Mouse (Mus musculus) heart, embryonic 13.5 days (tissue): ENCODE measurements around the gene Ptgdr2. TPM values are rescaled to one million over a fixed set of nuclear protein-coding genes. Genes with fewer than 3 reads are reported as not detected.

Source experiments
- ATAC-seq: fragments of 200-750 bp; cut with Nextera tagmentation; 2 replicates; pipeline ENCODE4 v1.8.0; 2017; ENCODE audit warnings: moderate TSS enrichment; ENCODE audit not compliant: insufficient number of reproducible peaks, low FRiP score, low TSS enrichment; ENCODE audit errors: extremely low read depth
- H3K27ac ChIP-seq: fragments of 300-500 bp; sonication (generic); replicated peaks from 2 replicates; pipeline ENCODE4 v1.5.1; 2015; ENCODE audit warnings: moderate library complexity, mild to moderate bottlenecking, inconsistent platforms
- H3K27me3 ChIP-seq: fragments of 300-500 bp; sonication (generic); replicated peaks from 2 replicates; pipeline ENCODE4 v1.6.1; 2015; ENCODE audit warnings: mild to moderate bottlenecking, inconsistent platforms
- H3K36me3 ChIP-seq: fragments of 300-500 bp; sonication (generic); 2 replicates; pipeline ENCODE4 v1.6.1; 2015; ENCODE audit warnings: mild to moderate bottlenecking, inconsistent platforms
- H3K4me1 ChIP-seq: fragments of 300-500 bp; sonication (generic); 2 replicates; pipeline ENCODE4 v1.6.1; 2015; ENCODE audit warnings: inconsistent platforms
- H3K4me2 ChIP-seq: fragments of 300-500 bp; sonication (generic); 2 replicates; pipeline ENCODE4 v1.6.1; 2015; ENCODE audit warnings: inconsistent platforms, mild to moderate bottlenecking, moderate library complexity
- H3K4me3 ChIP-seq: fragments of 300-500 bp; sonication (generic); 2 replicates; pipeline ENCODE4 v1.5.1; 2015; ENCODE audit warnings: moderate library complexity, mild to moderate bottlenecking, inconsistent platforms
- H3K9ac ChIP-seq: fragments of 300-500 bp; sonication (generic); 2 replicates; pipeline ENCODE4 v1.6.1; 2015; ENCODE audit warnings: inconsistent platforms, mild to moderate bottlenecking, moderate library complexity
- H3K9me3 ChIP-seq: fragments of 300-500 bp; sonication (generic); 2 replicates; pipeline ENCODE4 v1.6.1; 2016; ENCODE audit warnings: inconsistent platforms
- WGBS: fragments of 180-500 bp; shearing (Covaris S2); methylation state at CpG from one replicate; pipeline ENCODE4 v1.1.7; 2015; ENCODE audit warnings: mixed read lengths; 5-methylcytosine and 5-hydroxymethylcytosine counted together
- polyA plus RNA-seq: library from polyadenylated mRNA; unstranded; fragments of >200 nt; fragmentation: Nextera tagmentation; extraction: Ambion mirVana; gene quantifications from 2 replicates; pipeline ENCODE4 v1.2.1, GENCODE M21; 2015

The Ptgdr2 gene
- polyA plus RNA-seq, 1 experiment from 2014 or later: 0.11 TPM

DNA sequence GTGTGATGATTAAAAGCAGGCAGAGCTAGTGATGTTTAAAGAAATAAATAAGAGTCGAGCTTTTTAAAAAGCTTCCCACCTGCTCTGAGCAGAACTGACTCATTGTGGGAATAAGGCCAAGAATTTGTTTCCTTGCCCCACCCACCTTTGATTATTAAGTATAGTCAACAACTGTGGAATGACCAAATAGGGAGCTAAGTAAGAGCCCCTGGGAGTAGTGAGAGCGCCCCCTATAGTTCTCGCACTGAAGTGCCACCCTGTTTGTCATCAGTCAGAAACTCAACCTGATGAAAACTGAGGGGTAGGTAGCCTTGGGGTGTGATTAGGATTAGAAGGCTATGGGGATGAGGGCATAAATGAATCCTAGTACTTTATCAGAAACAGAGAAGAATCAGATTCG is 39.4 kb downstream of the Ptgdr2 start:
- no peak for ATAC-seq
- Histone ChIP-seq H3K36me3 (no peaks in the 10 kb centered on the region), H3K4me2 (no peak overlapping the region), H3K27me3 (peaks cover 8% of the 10 kb centered on the region; the same call in 1 of the 2 replicates), H3K27ac (no peak overlapping the region), H3K9me3 (peaks cover 6% of the 10 kb centered on the region; the same call in 1 of the 2 replicates), H3K9ac (no peak overlapping the region), H3K4me3 (no peak overlapping the region), H3K4me1 (peaks cover 19% of the 10 kb centered on the region)
- 43% methylated on average over 4 of the region's 4 CpGs for WGBS

DNA sequence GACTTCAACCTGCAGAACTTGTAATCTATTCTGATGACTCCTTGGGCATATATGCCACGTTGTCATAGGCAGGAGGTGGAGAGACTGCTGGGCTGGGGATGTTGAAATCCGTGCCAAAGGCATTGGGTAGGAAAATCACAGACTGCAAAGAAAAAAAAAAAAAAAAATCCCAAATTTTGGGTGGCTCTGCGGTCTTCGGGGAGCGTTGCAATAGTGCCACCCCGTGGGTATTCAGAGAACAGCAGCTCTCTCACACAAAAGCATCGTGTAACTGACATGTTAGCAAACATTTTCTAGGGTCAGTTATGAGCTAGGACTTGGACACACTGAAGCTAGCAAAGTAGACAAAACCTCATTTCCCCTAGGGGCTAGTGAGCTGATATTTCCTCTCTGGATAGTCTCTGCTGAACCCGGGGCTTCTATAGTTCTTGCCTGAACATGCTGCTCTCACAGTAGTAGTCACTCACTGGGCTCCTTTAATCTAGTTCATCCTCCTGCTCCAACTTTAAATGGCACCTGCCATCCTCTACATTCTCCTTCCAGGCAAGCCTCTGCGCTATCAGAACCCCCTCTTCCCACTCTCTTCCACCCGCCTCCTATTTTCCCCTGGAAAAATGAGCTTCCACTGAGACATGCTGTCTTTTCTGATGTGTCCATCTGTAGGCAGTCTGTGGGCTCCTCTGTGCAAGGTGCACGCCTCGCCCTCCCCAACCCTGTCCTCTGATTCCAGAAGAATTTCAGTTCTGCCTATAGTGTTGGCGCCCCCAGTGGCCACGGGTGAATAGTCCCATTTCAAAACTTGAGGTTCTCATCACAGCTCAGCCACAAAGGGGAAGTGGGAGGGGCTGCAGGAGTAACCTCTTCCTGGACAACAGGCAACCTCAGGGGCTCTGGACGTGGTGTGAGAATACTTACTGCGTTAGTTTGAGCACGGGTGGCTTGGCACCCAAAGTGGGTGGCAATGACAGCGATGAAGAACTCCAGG is 42.5 kb downstream of the Ptgdr2 start:
- Histone ChIP-seq H3K9me3 (no peaks in the 10 kb centered on the region), H3K27ac (no peak overlapping the region), H3K4me1 (peaks cover 9% of the 10 kb centered on the region), H3K9ac (no peak overlapping the region), H3K4me3 (no peak overlapping the region), H3K27me3 (peaks cover 8% of the 10 kb centered on the region; the same call in 1 of the 2 replicates), H3K36me3 (no peaks in the 10 kb centered on the region), H3K4me2 (peak overlapping the region; percentile 44)
- ATAC-seq: no peak
- WGBS: 10% methylated on average over 18 of the region's 18 CpGs

DNA sequence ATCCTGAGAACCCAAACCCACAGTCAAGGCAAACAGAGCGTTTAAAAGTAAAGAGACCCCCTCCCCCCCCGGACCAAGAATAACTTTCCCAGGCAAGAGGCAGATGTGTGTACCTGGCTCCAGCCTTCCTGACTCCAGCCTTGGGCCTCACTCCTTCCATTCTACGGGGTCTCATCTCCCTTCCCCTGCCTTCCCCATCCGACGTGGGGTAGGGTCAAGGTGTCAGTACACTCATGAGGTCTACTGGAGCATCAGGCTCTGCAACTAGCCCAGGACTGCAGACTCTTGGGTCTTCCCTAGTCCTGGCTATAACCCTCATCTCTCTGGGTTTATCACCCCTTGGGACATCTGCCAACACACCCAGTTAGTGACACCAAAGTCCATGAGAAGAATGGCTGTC is 43.2 kb downstream of the Ptgdr2 start:
- Histone ChIP-seq H3K27me3 (peaks cover 8% of the 10 kb centered on the region; the same call in 1 of the 2 replicates), H3K36me3 (no peaks in the 10 kb centered on the region), H3K9me3 (no peaks in the 10 kb centered on the region), H3K4me1 (peaks cover 7% of the 10 kb centered on the region), H3K4me3 (no peak overlapping the region), H3K9ac (no peak overlapping the region), H3K27ac (no peak overlapping the region), H3K4me2 (0 out of 2 replicates have a peak overlapping the region, but pooled peaks have one; percentile 44)
- no peak for ATAC-seq
- WGBS: 77% methylated on average over 5 of the region's 5 CpGs

DNA sequence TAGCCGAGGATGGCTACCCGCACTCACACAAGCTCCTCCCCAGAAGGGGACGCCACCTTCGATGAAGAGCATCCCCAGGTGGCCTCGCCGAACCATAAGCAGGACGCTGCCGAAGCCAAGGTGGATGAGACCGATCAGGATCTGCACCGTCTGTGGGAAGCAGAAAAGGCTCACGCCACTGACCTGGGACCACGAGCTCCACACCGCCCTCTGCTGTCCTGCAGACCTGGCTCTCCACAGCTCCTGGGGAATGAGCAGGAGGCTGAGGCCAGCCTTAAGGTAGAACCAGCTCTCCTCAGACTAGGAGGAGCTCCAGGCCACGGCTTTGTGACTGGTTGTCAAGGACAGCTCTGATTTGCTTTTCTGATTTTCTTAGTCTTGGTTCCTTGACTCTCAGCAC is 46.2 kb downstream of the Ptgdr2 start:
- WGBS: 24% methylated on average over 14 of the region's 14 CpGs
- no peak overlapping the region for H3K4me3 ChIP-seq

DNA sequence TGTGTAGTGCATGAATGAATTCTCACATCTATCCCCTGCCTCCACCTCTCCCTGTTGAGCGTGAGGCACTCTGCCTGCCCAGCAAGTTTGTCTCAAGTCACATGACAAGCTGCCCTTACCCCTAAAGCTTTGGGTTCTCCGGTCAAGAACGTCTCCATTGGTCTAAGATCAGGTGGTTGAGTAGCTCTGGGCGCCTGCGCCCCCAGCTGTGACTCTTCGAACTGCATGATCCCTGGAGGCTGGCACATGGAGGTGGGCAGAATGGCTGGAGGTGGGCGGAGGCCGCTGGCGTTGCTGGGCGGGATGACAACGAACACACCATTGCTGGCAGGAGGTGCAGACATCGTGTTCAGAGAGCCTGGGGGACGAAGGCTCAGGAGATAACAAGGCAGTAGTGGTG is 47.6 kb downstream of the Ptgdr2 start:
- H3K27ac ChIP-seq: no peak overlapping the region
- no peaks in the 10 kb centered on the region for H3K9me3 ChIP-seq
- H3K27me3 ChIP-seq: no peaks in the 10 kb centered on the region
- no peak overlapping the region for H3K9ac ChIP-seq
- H3K36me3 ChIP-seq: no peaks in the 10 kb centered on the region
- WGBS: 72% methylated on average over 13 of the region's 13 CpGs
- H3K4me3 ChIP-seq: no peak overlapping the region
- H3K4me2 ChIP-seq: no peak overlapping the region
- peaks cover 4% of the 10 kb centered on the region for H3K4me1 ChIP-seq
- no peak for ATAC-seq

More for the DNA sequence above, 46.2 kb downstream of the Ptgdr2 start:
- Histone ChIP-seq H3K27me3 (peaks cover 4% of the 10 kb centered on the region; the same call in 1 of the 2 replicates), H3K36me3 (no peaks in the 10 kb centered on the region), H3K9me3 (no peaks in the 10 kb centered on the region), H3K4me2 (peak overlapping the region; percentile 47), H3K27ac (no peak overlapping the region), H3K9ac (no peak overlapping the region), H3K4me1 (peaks cover 7% of the 10 kb centered on the region)
- ATAC-seq: no peak

DNA sequence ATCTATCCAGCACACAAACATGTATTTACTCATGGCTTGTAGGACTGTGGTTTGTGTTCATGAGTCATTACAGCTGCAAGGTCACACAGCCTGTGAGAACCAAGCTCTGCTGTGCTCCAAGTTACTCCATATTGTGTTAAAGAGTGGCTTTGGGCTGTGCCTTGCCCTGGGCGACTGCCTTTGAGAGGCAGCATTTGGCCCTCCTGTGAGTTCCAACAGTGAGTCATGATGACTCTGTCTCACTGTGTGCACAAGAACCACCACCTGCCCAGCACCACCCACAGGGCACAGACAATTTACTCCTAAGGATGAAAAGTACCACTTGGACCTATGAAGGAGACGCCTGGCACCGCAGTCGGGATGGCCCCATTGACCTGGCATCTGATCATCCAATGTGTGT is 48.9 kb downstream of the Ptgdr2 start:
- no peaks in the 10 kb centered on the region for H3K9me3 ChIP-seq
- 80% methylated on average over 4 of the region's 4 CpGs for WGBS
- H3K27me3 ChIP-seq: no peaks in the 10 kb centered on the region
- peaks cover 7% of the 10 kb centered on the region for H3K4me1 ChIP-seq
- H3K27ac ChIP-seq: no peak overlapping the region
- H3K4me3 ChIP-seq: no peak overlapping the region
- no peak overlapping the region for H3K4me2 ChIP-seq
- H3K36me3 ChIP-seq: no peaks in the 10 kb centered on the region
- ATAC-seq: no peak
- no peak overlapping the region for H3K9ac ChIP-seq

DNA sequence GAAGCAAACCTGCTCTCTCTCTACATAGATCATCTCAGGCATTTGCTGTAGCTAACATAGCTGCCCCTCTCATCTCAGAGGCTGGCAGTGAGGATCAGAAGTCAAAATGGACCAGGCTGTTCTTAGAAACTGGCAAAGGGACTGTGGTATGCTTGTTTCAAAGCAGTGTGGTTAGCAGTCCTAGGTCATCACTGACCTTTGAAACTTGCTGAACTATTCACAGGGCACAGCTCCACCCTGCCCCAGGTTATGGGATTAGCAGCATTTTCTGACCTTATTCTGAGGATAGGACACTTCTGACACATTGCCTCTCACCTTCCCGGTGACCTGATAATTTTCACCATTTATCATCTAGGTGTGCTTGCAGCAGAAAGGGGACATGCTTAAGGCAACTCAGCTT is 51.6 kb downstream of the Ptgdr2 start:
- H3K4me3 ChIP-seq: no peak overlapping the region
- WGBS: 75% methylated on average over 1 of the region's 1 CpGs
- H3K4me2 ChIP-seq: no peak overlapping the region

DNA sequence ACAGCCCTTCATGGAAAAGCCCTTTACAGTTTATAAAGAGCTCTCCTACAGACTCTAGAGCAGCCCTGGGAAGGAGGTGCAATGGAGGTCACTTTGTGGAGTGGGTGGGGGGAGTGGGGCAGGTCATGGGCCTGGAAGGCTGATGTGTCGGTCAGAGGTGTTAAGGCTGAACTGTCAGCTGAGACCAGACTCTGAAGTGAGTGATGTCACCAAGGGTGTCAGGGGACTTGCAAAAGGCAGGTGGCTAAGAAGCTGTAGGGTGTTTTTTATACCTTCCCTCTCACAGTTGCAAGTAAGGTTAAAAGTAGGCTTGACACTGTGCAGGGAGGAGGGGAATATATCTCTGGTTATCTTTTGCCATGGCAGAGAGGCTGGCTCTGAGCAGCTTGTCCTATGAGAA is 53.8 kb downstream of the Ptgdr2 start:
- Histone ChIP-seq H3K4me2 (no peak overlapping the region), H3K36me3 (no peaks in the 10 kb centered on the region), H3K4me1 (peaks cover 11% of the 10 kb centered on the region), H3K27me3 (no peaks in the 10 kb centered on the region), H3K9me3 (no peaks in the 10 kb centered on the region), H3K9ac (no peak overlapping the region), H3K4me3 (no peak overlapping the region), H3K27ac (no peak overlapping the region)
- 19% methylated on average over 1 of the region's 1 CpGs for WGBS
- no peak for ATAC-seq

More for the DNA sequence above, 51.6 kb downstream of the Ptgdr2 start:
- ATAC-seq: no peak
- no peaks in the 10 kb centered on the region for H3K27me3 ChIP-seq
- H3K9me3 ChIP-seq: no peaks in the 10 kb centered on the region
- no peak overlapping the region for H3K9ac ChIP-seq
- H3K36me3 ChIP-seq: no peaks in the 10 kb centered on the region
- H3K4me1 ChIP-seq: peaks cover 11% of the 10 kb centered on the region
- no peak overlapping the region for H3K27ac ChIP-seq

DNA sequence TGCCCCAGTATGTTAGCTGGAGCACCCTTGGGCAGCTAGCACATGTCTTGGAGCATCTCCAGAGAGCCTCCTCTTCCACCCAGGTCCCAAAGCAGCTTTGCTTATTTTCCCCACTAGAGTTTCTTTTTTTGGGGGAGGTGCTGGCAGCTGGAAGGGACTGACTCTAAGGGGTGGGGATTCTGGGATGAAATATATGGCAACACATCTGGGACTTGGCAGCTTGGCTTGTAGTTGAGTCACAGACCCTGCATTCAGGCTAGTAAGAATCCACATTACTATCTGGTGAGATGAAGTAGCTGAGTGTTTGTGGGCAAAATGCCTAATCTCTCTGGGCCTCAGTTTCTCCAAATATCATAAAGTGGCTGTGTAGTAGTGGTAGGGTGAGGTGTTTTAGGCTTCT is 55.0 kb downstream of the Ptgdr2 start:
- Histone ChIP-seq H3K4me2 (no peak overlapping the region), H3K27me3 (no peaks in the 10 kb centered on the region), H3K36me3 (no peaks in the 10 kb centered on the region), H3K4me3 (no peak overlapping the region), H3K4me1 (peaks cover 11% of the 10 kb centered on the region), H3K9me3 (no peaks in the 10 kb centered on the region), H3K27ac (no peak overlapping the region), H3K9ac (no peak overlapping the region)
- ATAC-seq: no peak

Other genes starting within 250 kb of the Ptgdr2 start
- gene Vps37c, start 248.4 kb upstream of the Ptgdr2 start, polyA plus RNA-seq: 28.4 and 30.3 TPM in 2 replicates
- gene Cd5, start 198.2 kb upstream of the Ptgdr2 start, polyA plus RNA-seq: 0.71 TPM in 2 replicates
- 0.09 and 0.14 TPM in 2 replicates for gene Cd6, start 107.1 kb upstream of the Ptgdr2 start, polyA plus RNA-seq
- gene Slc15a3, start 97.4 kb upstream of the Ptgdr2 start, polyA plus RNA-seq: 0.29 and 0.39 TPM in 2 replicates
- 51.4 and 52.4 TPM in 2 replicates for gene Tmem132a, start 67.2 kb upstream of the Ptgdr2 start, polyA plus RNA-seq
- gene Tmem109, start 55.2 kb upstream of the Ptgdr2 start, polyA plus RNA-seq: 84.7 and 87.1 TPM in 2 replicates
- gene Prpf19, start 41.9 kb upstream of the Ptgdr2 start, polyA plus RNA-seq: 30.3 TPM in 2 replicates
- 0.08 TPM in 1 of 2 replicates, not detected in the other for gene Zp1, start 16.5 kb upstream of the Ptgdr2 start, polyA plus RNA-seq
- 18.8 and 19.9 TPM in 2 replicates for gene Ccdc86, start 12.1 kb downstream of the Ptgdr2 start, polyA plus RNA-seq
- gene Ms4a10, start 37.5 kb downstream of the Ptgdr2 start, polyA plus RNA-seq: 0.15 TPM in 1 of 2 replicates, not detected in the other
- not detected in 2 replicates for gene Ms4a15, start 56.1 kb downstream of the Ptgdr2 start, polyA plus RNA-seq
- gene Ms4a18, start 80.9 kb downstream of the Ptgdr2 start, polyA plus RNA-seq: not detected in 2 replicates
- 0.21 TPM in 1 of 2 replicates, not detected in the other for gene Ms4a8a, start 143.9 kb downstream of the Ptgdr2 start, polyA plus RNA-seq
- not detected in 2 replicates for gene 1700017D01Rik, start 193.7 kb downstream of the Ptgdr2 start, polyA plus RNA-seq
- not detected in 2 replicates for gene 1700025F22Rik, start 228.2 kb downstream of the Ptgdr2 start, polyA plus RNA-seq